Mouse (Mus musculus): ENCODE measurements at regions not wholly inside any gene's neighbourhood (a gene's known extent, or its start where the extent isn't known, plus 50 kb on each side); places are given as distances from the start of the nearest gene placed in this dataset.

DNA sequence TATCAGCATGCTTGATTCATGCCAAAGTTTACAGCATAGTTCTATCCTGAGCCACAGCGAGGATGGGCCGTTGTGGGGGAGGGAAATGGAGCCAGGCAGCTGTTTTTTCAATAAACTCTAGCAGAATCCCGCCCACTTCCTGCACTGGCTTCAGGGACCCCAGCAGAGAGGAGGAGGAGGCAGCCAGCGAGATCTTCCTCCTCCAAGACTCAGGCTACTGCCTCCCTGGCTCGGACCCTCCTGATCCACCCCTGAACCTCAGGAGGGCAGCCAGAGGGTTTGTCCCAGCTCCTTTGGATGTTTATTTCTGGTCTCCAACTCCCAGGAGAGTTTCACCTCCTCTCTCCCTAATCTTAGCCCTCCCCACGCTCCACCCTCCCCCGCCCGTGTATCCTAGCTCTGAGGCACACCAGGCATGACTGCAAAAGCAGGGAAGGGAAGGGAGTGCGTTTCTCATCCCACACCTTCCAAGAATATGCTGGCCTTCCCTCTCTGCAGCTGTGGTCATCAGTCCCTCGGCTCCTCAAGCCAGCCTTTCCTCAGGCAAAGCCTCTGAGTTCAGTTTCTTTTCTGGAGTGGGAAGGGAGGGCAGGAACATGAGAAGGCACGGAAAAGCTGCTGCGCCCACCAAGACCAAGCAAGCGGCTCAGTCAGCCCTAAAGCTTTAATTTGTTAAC is 195.5 kb downstream of the Sox4 start:
- DNase-seq (ENCODE audit: low spot score in 2 of 2) = peak in 1 of 2 experiments; percentile 20

DNA sequence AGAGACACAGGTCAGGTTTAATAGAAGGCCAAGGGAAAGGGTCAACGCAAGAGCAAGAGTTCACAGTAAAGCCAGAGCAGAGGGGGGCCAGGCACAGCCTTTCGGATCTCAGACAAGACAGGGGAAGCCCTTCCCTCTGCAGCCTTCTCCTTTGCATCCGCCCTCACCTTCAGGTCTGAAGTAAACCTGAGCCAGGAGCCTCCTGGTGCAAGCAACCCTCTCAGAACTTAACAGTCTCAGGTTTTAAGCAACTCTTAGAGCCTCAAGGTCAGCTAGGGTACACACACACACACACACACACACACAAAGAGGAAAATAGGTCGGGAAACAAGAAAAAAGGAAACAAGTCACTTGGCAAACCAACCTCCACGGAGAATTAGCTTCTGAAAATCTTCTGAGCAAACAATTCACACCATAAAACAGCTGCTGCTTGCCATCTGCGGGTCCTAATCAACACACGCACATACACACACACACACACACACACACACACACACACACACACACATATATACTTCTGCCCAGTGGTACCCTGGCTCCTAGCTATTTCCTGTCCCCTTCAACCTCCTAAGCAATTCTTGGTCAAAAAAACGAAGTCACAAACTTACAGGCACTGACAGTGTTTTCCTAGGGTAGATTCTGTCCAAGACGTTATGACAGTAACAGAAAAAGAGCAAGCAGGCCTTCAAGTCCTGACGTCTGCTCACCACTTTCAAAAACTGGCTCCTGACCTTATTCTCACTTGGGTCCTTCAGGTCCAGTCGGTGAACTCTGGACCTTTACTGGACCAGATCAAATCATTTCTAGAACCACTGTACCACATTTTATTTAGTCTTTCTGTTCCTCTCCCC is 196.4 kb downstream of the Sox4 start:
- DNase-seq (ENCODE audit: low spot score in 2 of 2) = no peak

DNA sequence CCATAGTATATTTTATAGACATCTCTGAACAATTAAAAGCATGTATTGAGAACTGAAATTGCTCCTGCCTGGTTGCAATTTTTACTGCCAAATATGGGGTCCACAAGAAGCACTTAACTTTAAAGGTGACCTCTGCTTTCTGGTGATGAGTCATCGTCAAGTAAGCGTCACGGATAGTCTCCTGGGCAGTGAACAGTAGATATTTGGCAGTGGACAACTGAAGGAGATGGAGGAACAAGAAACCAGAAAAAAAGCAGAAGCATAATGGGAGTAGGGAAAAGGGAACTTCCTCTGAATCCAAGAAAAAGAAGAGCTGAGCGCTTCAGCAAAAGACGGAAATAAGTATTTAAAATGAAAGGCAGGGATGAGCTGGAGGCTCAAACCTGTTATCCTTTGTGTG is 199.3 kb downstream of the Sox4 start:
- no peak for DNase-seq (ENCODE audit: low spot score in 2 of 2)

DNA sequence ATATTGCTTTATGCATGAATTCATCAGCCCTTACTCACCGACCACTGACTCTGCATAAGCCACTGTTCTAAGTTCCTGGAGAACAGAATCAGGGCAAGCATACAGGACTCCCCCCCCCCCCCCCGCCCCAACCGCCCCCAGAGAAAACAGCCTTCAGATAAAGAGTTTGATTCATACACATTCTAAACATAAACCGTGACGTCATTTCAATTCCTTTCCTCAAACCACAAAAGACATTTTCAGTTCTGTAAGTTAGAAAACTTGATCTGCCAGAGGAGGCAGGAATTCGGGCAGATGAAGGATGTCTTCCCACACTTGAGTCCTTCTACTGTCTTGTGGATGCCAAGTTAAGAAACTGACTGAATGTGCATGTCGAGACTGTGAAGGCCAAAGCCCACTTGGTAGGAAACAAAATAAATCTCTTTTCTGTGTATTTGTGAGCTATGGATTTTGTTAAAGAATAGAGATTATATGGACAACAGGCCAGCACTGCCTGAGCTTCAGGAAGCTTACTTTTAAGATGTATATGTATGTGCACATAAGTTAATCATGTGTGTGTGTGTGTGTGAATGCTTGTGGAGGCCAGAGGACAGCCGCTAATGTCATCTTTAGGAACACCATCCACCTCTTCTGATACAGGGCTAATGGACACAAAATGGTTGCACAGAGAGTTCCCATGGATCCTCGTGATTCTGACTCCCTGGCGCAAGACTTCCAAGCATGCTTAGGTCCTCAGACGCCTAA is 202.4 kb downstream of the Sox4 start:
- no peak for DNase-seq (ENCODE audit: low spot score in 2 of 2)

DNA sequence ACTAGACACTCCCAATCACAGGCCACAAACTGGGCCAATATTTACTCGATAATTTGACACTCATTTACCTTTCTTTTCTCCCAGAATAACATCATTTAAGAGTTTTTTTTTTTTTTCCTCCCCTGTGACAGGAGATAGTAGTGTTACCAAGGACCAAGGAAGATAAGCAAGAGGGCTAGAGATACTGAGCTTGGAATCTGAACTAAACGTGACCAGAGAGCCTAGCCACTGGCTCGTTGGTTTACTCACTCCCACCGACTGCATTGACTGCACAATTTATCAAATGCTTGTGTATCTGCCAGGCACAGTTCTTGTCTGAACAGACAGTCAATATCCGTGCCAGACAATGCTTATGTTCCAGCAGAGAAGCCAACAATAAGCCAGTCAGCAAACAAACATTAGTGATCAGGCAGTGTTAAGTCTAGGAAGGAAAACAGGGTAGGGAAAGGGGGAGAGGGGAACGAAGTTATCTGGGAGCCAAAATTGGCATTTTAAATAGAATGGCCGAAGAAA is 213.3 kb downstream of the Sox4 start:
- peak in 1 of 2 experiments; percentile 38 for DNase-seq (ENCODE audit: low spot score in 2 of 2)

DNA sequence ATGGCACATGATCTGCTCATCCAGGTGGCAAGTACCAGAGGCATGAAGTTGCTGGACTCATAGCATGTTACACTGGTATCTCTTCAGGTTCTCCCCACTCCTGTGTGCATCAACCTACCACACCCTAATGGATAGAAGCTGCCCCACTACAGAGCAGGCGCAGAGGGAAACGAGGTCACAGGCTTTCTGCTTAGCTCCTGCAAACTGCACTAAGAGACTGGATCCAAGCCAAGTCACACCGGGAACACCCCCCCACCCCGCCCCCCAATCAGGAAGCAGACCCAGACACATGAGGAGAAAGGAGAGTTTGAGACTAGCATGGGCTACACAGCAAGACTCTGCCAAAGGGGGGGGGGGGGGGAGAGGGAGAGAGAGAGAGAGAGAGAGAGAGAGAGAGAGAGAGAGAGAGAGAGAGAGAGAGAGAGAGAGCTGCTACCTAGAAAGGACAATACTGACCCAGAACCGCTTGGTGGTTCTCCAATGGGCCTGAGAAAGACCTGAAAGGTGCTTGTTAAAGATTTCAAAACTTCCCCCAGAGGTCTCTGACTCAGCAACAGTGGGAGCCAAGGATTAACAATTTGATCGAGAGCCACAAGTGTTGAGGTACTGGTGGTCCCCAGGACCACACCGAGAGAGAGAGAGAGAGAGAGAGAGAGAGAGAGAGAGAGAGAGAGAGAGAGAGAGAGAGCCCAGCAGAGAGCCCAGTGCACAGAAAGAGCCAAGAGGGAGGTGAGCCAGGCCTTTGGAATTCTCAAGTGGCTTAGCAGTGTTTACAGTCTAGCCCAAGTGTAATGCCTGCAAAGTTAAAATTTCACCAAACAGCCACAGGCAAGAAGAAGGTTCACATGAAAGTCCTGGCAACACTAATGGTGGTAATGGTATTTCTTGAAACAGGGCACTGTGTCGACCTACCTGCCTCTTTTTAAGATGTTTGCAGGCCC is 215.1 kb downstream of the Sox4 start:
- DNase-seq (ENCODE audit: low spot score in 2 of 2) = no peak

DNA sequence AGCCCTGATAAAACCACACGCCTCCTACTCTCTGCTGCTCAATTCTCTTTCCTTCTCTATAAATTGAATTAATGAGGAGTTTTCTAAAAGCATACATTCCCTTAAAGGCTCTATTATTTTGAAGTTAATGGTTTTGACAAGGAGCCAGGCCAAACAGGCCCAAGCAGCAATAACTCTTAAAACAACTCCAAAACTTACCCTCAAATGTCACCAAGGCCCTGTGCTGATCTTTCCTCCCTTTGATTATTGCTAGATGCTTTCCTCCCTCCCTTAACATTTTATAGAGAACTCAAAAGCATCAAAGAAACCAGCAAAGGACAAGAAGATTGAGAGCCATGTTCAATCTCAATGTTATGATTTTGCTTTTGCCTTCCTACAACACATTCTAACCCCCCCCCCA is 221.0 kb downstream of the Sox4 start:
- DNase-seq (ENCODE audit: low spot score in 2 of 2) = no peak

DNA sequence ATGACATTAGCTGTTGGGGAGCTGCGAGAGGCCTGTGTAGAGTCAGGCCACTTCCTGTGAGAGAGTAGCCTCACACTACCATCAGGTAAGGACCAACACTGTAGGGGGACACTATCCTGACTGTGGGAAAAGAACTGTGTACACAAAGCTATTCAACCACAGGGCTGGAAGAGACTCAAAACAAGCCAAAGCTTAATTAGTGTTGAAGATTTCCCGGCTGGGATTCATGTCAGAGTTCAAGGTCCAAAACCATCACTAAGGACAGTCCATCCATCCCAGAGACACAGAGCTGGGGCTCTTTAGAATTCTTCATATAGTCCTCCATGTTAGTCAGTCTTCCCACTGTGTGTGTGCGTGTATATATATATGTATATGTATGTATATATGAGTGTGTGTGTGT is 221.5 kb downstream of the Sox4 start:
- DNase-seq (ENCODE audit: low spot score in 2 of 2) = no peak

DNA sequence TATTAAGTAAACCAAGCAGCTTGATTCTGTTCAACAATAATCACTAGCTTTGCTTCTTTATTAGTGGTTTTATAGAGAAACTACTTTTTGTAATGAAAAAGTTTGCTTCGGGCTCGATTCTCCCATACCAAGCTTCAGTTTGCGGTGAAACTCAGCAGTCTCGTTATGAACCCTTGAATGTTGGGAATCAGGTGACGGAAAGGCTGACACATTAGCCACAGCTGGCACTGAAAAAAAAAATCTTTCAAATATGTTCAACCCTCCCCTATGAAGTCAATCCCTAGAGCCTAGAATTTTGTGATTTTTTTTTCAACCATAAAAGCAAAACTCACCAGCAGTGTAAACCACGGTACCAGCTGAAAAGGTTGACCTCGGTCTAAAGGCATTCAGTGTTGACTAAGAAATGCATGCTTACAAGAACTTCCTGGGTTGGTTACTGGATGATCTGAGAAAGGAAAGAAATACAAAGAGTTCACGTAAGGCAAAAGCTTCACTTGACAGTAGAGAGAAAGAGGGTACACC is 223.4 kb downstream of the Sox4 start:
- no peak for DNase-seq (ENCODE audit: low spot score in 2 of 2)

DNA sequence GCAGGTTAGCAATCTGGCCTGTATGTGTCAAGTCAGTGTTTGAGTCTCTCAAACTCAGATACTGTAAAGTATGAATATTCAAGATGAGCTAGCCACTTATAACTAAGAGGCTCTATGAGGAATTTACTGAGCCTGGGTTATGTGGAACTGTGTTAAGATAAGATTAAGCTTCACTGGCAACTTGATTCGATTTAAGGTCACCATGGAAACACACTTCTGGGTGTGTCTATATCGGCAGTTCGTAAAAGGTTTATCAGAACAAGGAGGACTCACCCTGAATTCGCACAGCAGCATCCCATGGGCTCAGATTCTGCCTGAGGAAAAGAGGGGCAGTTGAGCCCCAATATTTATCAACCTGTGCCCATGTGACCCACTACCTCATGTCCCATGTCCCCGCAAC is 224.7 kb downstream of the Sox4 start:
- DNase-seq (ENCODE audit: low spot score in 2 of 2) = no peak

DNA sequence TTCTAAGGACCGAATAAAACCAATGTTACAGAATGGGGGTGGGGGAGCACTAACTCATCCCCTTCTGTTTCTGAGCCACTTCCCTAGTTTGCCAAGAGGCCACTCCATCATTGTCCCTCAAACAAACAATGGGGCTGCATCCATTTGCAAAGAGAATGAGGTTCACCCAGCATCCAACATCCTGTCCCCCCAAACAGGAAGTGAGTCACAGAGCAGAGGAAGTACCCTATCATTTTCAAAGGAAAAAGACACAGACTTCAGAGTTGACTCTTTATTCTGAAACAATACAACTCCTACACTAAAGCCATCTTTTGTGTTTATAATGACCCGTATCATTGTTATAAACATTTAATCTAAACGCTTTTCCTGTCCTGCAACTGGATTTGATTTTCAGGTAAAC is 229.2 kb downstream of the Sox4 start:
- DNase-seq (ENCODE audit: low spot score in 2 of 2) = no peak

DNA sequence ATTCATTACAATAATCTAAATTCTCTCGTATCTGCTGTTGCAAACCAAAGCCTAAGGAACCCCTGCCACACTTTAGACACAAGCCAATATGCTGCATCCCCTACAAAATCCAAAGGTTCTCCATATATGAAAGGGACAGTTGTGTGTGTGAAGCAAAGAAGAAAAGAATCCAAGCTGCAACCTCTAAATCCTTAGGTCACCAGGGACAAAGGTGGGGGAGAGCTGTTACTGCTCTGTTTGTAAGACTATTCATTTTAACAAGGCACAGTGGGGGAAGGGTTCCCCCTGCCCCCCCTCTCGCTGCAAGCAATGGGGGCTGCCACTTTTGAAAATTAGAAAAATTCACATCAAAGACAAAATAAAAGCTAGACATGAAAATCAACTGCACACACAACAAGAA is 231.4 kb downstream of the Sox4 start:
- no peak for DNase-seq (ENCODE audit: low spot score in 2 of 2)

DNA sequence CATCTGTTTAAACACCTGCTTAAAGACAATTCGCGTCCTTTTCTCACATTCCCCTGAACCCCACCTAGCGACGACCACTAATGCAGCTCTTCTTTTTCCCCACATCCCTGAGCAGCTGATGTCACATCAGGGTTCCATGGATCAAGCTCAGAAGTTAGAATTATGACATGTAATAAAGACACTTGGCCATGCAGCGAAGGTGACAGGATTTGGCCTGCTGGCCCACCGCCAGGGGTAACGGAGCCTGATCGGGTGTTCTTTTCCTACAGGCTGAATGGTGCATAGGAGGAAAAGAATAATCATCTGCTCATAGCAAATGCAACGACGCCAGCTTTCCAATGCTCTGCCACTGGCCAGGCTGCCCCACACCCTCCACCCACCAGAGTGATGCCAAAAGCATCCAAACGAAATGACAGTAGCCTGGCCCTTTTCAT is 231.9 kb downstream of the Sox4 start:
- no peak for DNase-seq (ENCODE audit: low spot score in 2 of 2)

DNA sequence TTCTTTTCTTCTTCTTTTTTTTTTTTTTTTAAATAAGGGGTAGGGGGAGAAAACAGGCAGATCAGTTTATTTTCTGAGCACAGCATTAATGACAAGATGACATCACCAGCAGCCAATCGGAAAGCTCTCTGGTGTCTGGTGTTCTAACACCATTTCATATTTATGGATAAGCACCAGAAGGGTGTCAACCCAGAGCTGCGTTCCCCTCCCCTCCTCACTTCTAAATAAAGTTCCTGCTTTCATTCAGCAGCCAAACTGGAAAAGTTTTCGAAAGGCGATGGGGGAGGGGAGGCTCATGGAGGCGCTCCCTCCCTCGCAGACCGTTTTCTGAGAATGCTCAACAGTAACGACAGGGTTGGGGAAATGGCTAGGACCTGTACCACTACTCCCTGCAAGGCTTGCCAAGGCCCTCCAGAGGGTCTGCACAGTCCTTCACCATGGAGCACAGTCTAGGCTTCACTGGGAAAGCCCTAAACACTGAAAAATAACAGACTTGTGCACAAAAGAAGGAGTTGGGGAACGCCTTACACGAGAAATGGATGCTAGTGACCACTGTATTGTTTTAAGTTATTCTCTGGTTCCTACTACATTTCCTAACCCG is 232.8 kb downstream of the Sox4 start:
- peak; percentile 39 to 63 for DNase-seq (ENCODE audit: low spot score in 2 of 2)

DNA sequence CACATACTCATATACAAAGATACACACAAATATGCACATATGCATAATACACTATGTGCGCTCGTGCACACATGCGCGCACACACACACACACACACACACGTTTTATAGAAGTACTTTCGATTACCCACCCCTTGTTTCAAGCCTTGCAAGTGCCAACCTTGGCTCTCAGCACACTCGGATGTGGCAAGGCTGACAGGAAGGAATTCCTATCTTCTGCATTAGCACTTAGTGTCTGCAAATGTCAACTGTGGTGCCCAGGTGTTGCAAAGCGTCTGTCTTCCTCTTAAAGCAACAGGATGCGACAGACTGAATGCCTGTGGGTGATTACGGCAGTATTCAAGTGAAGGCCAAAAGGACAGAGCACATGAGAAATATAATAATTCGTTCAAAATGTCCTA is 233.3 kb downstream of the Sox4 start:
- no peak for DNase-seq (ENCODE audit: low spot score in 2 of 2)

DNA sequence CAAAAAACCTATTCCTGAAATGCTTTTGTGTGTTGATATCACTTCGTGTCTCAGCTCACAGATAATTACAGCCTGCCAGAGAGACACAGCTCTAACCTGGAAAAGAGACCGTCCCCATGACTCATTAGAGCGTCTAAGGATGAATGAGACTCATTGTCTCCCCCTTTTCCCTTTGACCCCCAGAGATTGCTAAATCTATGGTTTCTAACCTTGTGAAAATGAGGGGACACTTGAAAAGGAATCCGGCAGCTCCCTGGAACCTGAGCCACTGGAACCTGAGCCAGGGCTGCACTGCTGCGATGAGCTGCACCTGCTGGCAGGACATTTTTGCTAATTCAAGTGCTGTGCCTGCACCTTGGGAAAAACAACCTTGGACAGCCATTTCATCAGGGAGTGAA is 234.6 kb downstream of the Sox4 start:
- DNase-seq (ENCODE audit: low spot score in 2 of 2) = no peak

DNA sequence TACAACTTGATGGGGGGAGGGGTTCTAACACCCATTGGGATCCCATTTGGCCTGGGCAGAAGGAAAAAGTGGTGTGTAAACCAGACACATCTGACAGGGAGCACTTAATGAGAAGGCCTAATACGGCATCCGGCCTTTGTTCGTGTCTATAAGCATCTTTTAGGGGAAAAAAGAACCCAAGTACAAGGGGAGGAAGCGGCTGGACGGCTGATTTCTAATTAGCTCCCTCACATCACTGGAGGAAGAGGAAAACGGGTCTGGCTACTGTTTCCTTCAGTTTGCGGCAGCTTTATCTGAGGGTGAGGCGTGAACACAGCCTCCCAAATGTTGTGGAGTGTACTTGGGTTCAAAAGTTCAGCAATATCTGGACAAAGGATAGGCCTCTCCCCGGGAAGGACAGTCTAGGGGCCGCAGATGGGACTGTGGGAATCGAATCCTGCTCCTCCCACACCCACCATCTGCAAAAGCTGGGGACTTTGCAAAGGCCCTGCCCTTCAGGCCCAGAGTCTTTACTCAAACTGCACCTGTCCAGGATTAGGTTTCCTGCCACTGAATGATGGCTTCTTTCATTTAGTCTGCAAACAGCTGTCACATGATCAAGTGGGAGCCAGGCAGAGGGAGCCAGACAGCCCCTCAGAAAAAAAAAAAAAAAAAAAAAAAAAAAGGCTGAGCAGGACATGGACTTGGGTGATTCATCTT is 235.2 kb downstream of the Sox4 start:
- no peak for DNase-seq (ENCODE audit: low spot score in 2 of 2)

DNA sequence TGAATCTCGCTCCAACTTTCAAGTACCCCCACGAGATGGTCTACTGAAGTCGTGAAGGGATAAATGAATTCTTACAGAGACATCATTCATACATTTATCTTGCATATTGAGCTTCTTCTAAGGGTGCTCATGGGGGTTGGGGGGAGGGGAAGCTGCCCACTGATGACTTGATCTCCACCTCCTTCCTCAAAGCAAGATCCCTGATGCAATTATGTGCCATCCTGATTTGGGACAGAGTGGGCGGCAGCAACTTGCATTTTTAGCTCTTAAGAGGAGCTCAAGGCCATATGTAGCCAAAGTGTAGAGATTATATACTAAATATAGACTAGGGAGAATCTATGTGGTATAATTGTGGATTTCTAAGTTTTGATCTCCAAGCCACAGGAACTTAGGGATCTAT is 236.1 kb downstream of the Sox4 start:
- DNase-seq (ENCODE audit: low spot score in 2 of 2) = no peak

DNA sequence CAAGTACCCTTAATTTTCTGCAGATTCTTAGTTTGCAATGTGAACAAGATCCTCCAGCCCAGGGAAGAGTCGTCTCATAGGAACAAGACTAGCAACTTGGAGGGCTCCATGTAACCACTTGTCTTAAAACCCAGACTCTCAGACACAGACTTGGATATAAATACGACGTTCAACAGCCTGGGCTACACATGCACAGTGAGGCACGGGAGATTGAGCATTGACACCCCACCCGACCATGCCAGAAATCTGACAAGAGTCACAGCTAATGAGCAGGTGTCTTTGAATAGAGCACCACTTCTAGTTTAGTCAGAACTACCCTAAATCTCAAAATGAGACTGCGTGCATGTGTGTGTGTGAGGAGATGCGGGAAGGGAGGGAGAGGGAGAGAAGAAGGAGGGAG is 243.5 kb downstream of the Sox4 start:
- DNase-seq (ENCODE audit: low spot score in 2 of 2) = no peak

All from layer of hippocampus, postnatal 14 days (tissue).